Mouse (Mus musculus) E14TG2a.4 (cell line): ENCODE data around the gene Dip2c.

ENCODE experiments used
- CTCF ChIP-seq: conservative IDR thresholded peaks from 2 replicates; pipeline ENCODE4 v1.5.1; 2014; ENCODE audit warnings: low read length
- NANOG ChIP-seq: IDR thresholded peaks from 2 replicates; pipeline ENCODE4 v1.6.1; 2014; ENCODE audit warnings: borderline replicate concordance, low read length, mixed read lengths

- TF ChIP-seq CTCF: no peak
- no peak for TF ChIP-seq NANOG
Measured at GRCm38 (mm10) chr13:9650580-9650979, 374.3 kb downstream of the Dip2c start.
